ENCODE assay signal across 9 mouse cellular contexts in the genomic region with DNA sequence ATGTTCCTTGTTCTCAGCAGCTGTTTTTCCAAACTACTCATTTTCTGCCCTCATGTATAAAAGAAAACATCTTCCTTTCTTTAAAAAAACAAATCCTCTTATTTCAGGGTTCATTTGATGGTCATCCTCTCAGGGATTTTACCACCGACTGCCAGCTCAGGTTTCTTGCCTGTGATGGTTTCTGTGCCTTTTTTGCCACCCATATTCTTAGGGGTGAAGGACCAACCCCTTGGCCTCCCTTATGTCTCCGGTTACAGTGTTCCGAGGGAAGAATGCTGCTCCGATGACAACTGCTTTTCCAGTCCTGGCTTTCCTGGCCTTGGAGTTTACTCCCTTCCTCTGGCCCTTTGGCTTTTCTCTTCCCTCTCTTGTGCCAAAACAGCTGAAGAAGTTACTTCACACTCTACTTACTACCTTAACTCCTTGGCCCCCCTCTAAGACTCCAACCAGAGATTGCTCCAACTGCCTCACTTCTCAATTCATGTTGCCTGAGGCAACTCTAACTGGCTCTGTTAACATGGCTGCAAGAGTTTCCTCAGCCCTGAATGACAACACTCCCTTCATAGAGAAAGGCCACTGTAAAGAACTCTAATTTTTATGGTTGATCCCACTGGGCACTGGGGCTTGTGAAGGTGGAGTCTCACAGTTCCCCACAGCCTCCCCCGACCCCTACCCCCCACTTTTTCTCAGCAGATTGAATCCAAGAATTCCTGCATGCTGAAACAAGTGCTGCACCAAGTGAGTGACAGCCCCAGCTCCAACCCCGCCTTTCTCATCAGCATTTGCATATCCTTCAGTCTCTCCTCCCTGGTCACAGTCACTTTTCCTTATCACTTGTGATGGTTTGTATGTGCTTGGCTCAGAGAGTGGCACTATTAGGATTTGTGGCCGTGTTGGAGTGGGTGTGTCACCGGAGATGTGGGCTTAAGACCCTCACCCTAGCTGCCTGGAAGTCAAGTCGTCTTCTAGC. TPM values are rescaled to one million over a fixed set of nuclear protein-coding genes. Genes with fewer than 3 reads are reported as not detected.
A peak's percentile ranks its signal among the peaks of the same experiment; 100 is the strongest.
DNase-seq lines count a peak whose midpoint lies in the region; ATAC-seq and TF ChIP-seq lines count a peak whose summit lies in the region.
"Had no signal": no experiment of that assay in that cellular context is flagged by ENCODE, and none has a peak within 500 bp of the region (broad histone marks: within the 10 kb centered on the region; RNA-seq: fewer than 3 reads in every experiment).

No protein-coding gene starts in this region.

- ATAC-seq in forebrain, embryonic 11.5 days (replicated peaks; ENCODE audit: low FRiP score): no peak
- ATAC-seq in forebrain, embryonic 16.5 days: no peak
- ATAC-seq in neural tube, embryonic 12.5 days (ENCODE audit: low FRiP score, low read depth): no peak
- no peak for ATAC-seq in hindbrain, embryonic 13.5 days (ENCODE audit: low FRiP score)
- ATAC-seq in stomach, embryonic 16.5 days (ENCODE audit: insufficient read depth, low FRiP score): no peak
- ATAC-seq in intestine, postnatal 0 days: no peak

- no peak for DNase-seq in forebrain, embryonic 11.5 days (ENCODE audit: low spot score)
- DNase-seq in neural tube, embryonic 10.5 days (ENCODE audit: extremely low spot score, low spot score): no peak
- no peak for DNase-seq in Muller cell, postnatal 12 days (ENCODE audit: inconsistent ontology term)
- DNase-seq: kidney, adult 9 months had no signal

- no peaks in the 10 kb centered on the region for H3K27me3 ChIP-seq in forebrain, embryonic 11.5 days (ENCODE audit: control insufficient read depth, insufficient read depth, low read length)
- no peaks in the 10 kb centered on the region for H3K27me3 ChIP-seq in forebrain, embryonic 16.5 days (replicated peaks; ENCODE audit: control insufficient read depth, insufficient read depth, low read length)
- H3K27me3 ChIP-seq in neural tube, embryonic 12.5 days (replicated peaks): no peaks in the 10 kb centered on the region
- H3K27me3 ChIP-seq in hindbrain, embryonic 13.5 days: no peaks in the 10 kb centered on the region
- no peaks in the 10 kb centered on the region for H3K27me3 ChIP-seq in stomach, embryonic 16.5 days (ENCODE audit: control insufficient read depth, insufficient read depth, low read length)
- H3K27me3 ChIP-seq in intestine, postnatal 0 days (replicated peaks; ENCODE audit: control insufficient read depth, insufficient read depth, low read length): no peaks in the 10 kb centered on the region

- H3K4me3 ChIP-seq in forebrain, embryonic 11.5 days (ENCODE audit: low read depth, low read length): no peak overlapping the region
- no peak overlapping the region for H3K4me3 ChIP-seq in forebrain, embryonic 16.5 days (replicated peaks; ENCODE audit: low read length)
- H3K4me3 ChIP-seq in neural tube, embryonic 12.5 days: no peak overlapping the region
- no peak overlapping the region for H3K4me3 ChIP-seq in hindbrain, embryonic 13.5 days
- no peak overlapping the region for H3K4me3 ChIP-seq in stomach, embryonic 16.5 days (replicated peaks; ENCODE audit: low read length)
- H3K4me3 ChIP-seq in intestine, postnatal 0 days (ENCODE audit: low read depth, low read length): no peak overlapping the region

- H3K4me2 ChIP-seq in forebrain, embryonic 11.5 days (ENCODE audit: low read depth, low read length, severe bottlenecking): no peak overlapping the region
- no peak overlapping the region for H3K4me2 ChIP-seq in forebrain, embryonic 16.5 days (ENCODE audit: low read length)
- H3K4me2 ChIP-seq in neural tube, embryonic 12.5 days (replicated peaks): peak overlapping the region; percentile 14; the same call in 1 of the 2 replicates
- H3K4me2 ChIP-seq in hindbrain, embryonic 13.5 days: no peak overlapping the region
- H3K4me2 ChIP-seq in stomach, embryonic 16.5 days (ENCODE audit: low read depth, low read length): peak overlapping the region; percentile 6; the same call in 1 of the 2 replicates
- no peak overlapping the region for H3K4me2 ChIP-seq in intestine, postnatal 0 days (replicated peaks; ENCODE audit: low read depth)

- TF ChIP-seq CTCF in intestine, postnatal 0 days (IDR thresholded peaks at IDR 0.05; ENCODE audit: low read depth): no peak

- WGBS in forebrain, embryonic 11.5 days: 74% methylated on average over 9 of the region's 9 CpGs
- 74% methylated on average over 9 of the region's 9 CpGs for WGBS in forebrain, embryonic 16.5 days
- WGBS in neural tube, embryonic 12.5 days: 72% methylated on average over 9 of the region's 9 CpGs
- WGBS in hindbrain, embryonic 13.5 days: 68% methylated on average over 9 of the region's 9 CpGs
- WGBS in stomach, embryonic 16.5 days: 50% methylated on average over 9 of the region's 9 CpGs
- WGBS in intestine, postnatal 0 days: 54% methylated on average over 9 of the region's 9 CpGs

- H3K9ac ChIP-seq in forebrain, embryonic 11.5 days (ENCODE audit: low read length): no peak overlapping the region
- H3K9ac ChIP-seq in forebrain, embryonic 16.5 days (replicated peaks; ENCODE audit: low read depth, low read length): no peak overlapping the region
- 0 out of 2 replicates have a peak overlapping the region, but pooled peaks have one; percentile 21 for H3K9ac ChIP-seq in neural tube, embryonic 12.5 days
- 0 out of 2 replicates have a peak overlapping the region, but pooled peaks have one; percentile 26 for H3K9ac ChIP-seq in hindbrain, embryonic 13.5 days
- H3K9ac ChIP-seq in stomach, embryonic 16.5 days (ENCODE audit: low read length): peak overlapping the region; percentile 34; the same call in 1 of the 2 replicates
- H3K9ac ChIP-seq in intestine, postnatal 0 days (ENCODE audit: low read depth, low read length): no peak overlapping the region

- no peaks in the 10 kb centered on the region for H3K9me3 ChIP-seq in forebrain, embryonic 11.5 days (ENCODE audit: control insufficient read depth, low read length)
- H3K9me3 ChIP-seq in forebrain, embryonic 16.5 days (ENCODE audit: control insufficient read depth, low read length): no peaks in the 10 kb centered on the region
- H3K9me3 ChIP-seq in neural tube, embryonic 12.5 days: no peaks in the 10 kb centered on the region
- no peaks in the 10 kb centered on the region for H3K9me3 ChIP-seq in hindbrain, embryonic 13.5 days
- H3K9me3 ChIP-seq in stomach, embryonic 16.5 days (replicated peaks; ENCODE audit: control insufficient read depth, low read length): no peaks in the 10 kb centered on the region
- no peaks in the 10 kb centered on the region for H3K9me3 ChIP-seq in intestine, postnatal 0 days (ENCODE audit: control insufficient read depth)

- peak overlapping the region; percentile 41; the same call in 1 of the 2 replicates for H3K27ac ChIP-seq in forebrain, embryonic 11.5 days (ENCODE audit: low read depth, low read length)
- no peak overlapping the region for H3K27ac ChIP-seq in forebrain, embryonic 16.5 days (ENCODE audit: low read length)
- H3K27ac ChIP-seq in neural tube, embryonic 12.5 days: no peak overlapping the region
- peak overlapping the region; percentile 49 for H3K27ac ChIP-seq in hindbrain, embryonic 13.5 days
- peak overlapping the region; percentile 40; the same call in 1 of the 2 replicates for H3K27ac ChIP-seq in stomach, embryonic 16.5 days (ENCODE audit: low read length)
- H3K27ac ChIP-seq in intestine, postnatal 0 days (ENCODE audit: low read depth, low read length): no peak overlapping the region

- H3K4me1 ChIP-seq in forebrain, embryonic 11.5 days (replicated peaks; ENCODE audit: control insufficient read depth, insufficient read depth, low read length): peaks cover 8% of the 10 kb centered on the region; the same call in 1 of the 2 replicates
- peaks cover 31% of the 10 kb centered on the region for H3K4me1 ChIP-seq in forebrain, embryonic 16.5 days (replicated peaks; ENCODE audit: control insufficient read depth, insufficient read depth, low read length)
- H3K4me1 ChIP-seq in neural tube, embryonic 12.5 days: peaks cover 30% of the 10 kb centered on the region
- H3K4me1 ChIP-seq in hindbrain, embryonic 13.5 days (replicated peaks): peaks cover 39% of the 10 kb centered on the region
- H3K4me1 ChIP-seq in stomach, embryonic 16.5 days (ENCODE audit: control insufficient read depth, insufficient read depth, low read length): peaks cover 25% of the 10 kb centered on the region
- no peaks in the 10 kb centered on the region for H3K4me1 ChIP-seq in intestine, postnatal 0 days (replicated peaks; ENCODE audit: control insufficient read depth, insufficient read depth, low read length)

- H3K36me3 ChIP-seq in forebrain, embryonic 11.5 days (ENCODE audit: control insufficient read depth, insufficient read depth, low read length): peaks cover 4% of the 10 kb centered on the region; the same call in 1 of the 2 replicates
- peaks cover 5% of the 10 kb centered on the region; the same call in 1 of the 2 replicates for H3K36me3 ChIP-seq in forebrain, embryonic 16.5 days (ENCODE audit: control insufficient read depth, insufficient read depth)
- H3K36me3 ChIP-seq in neural tube, embryonic 12.5 days: peaks cover 16% of the 10 kb centered on the region
- H3K36me3 ChIP-seq in hindbrain, embryonic 13.5 days: peaks cover 15% of the 10 kb centered on the region
- no peaks in the 10 kb centered on the region for H3K36me3 ChIP-seq in stomach, embryonic 16.5 days (ENCODE audit: control insufficient read depth, insufficient read depth, low read length)
- peaks cover 9% of the 10 kb centered on the region; the same call in 1 of the 2 replicates for H3K36me3 ChIP-seq in intestine, postnatal 0 days (ENCODE audit: control insufficient read depth, insufficient read depth)

RNA-seq across cellular contexts. Expression of a gene that starts 3.4 kb away (rescaled TPM):
- 50.9 and 52.7 TPM in 2 replicates for polyA plus RNA-seq in forebrain, embryonic 11.5 days (2014; fragmentation: Nextera tagmentation; extraction: Ambion mirVana)
- 62.7 and 64.1 TPM in 2 replicates for polyA plus RNA-seq in forebrain, embryonic 16.5 days (2015; fragmentation: Nextera tagmentation; extraction: Ambion mirVana)
- 79.5 and 80.5 TPM in 2 replicates for polyA plus RNA-seq in neural tube, embryonic 12.5 days (2016; fragmentation: Nextera tagmentation; extraction: Ambion mirVana)
- 83.1 and 83.2 TPM in 2 replicates for polyA plus RNA-seq in hindbrain, embryonic 13.5 days (2015; fragmentation: Nextera tagmentation; extraction: Ambion mirVana)
- polyA plus RNA-seq in stomach, embryonic 16.5 days (2015; fragmentation: Nextera tagmentation; extraction: Ambion mirVana): 60.3 and 66.4 TPM in 2 replicates
- 127 and 132 TPM in 2 replicates for polyA plus RNA-seq in intestine, postnatal 0 days (2015; fragmentation: Nextera tagmentation; extraction: Ambion mirVana)

RNA-seq across cellular contexts. Expression of a gene that starts 5.5 kb away (rescaled TPM):
- 565 and 637 TPM in 2 replicates for polyA plus RNA-seq in forebrain, embryonic 11.5 days (2014; fragmentation: Nextera tagmentation; extraction: Ambion mirVana)
- polyA plus RNA-seq in forebrain, embryonic 16.5 days (2015; fragmentation: Nextera tagmentation; extraction: Ambion mirVana): 146 and 165 TPM in 2 replicates
- polyA plus RNA-seq in neural tube, embryonic 12.5 days (2016; fragmentation: Nextera tagmentation; extraction: Ambion mirVana): 437 and 462 TPM in 2 replicates
- 273 and 282 TPM in 2 replicates for polyA plus RNA-seq in hindbrain, embryonic 13.5 days (2015; fragmentation: Nextera tagmentation; extraction: Ambion mirVana)
- 232 and 233 TPM in 2 replicates for polyA plus RNA-seq in stomach, embryonic 16.5 days (2015; fragmentation: Nextera tagmentation; extraction: Ambion mirVana)
- polyA plus RNA-seq in intestine, postnatal 0 days (2015; fragmentation: Nextera tagmentation; extraction: Ambion mirVana): 31.2 and 34.9 TPM in 2 replicates

RNA-seq across cellular contexts. Expression of a gene that starts 43.0 kb away (rescaled TPM):
- 21.8 and 27.1 TPM in 2 replicates for polyA plus RNA-seq in forebrain, embryonic 11.5 days (2014; fragmentation: Nextera tagmentation; extraction: Ambion mirVana)
- 13.0 and 13.9 TPM in 2 replicates for polyA plus RNA-seq in forebrain, embryonic 16.5 days (2015; fragmentation: Nextera tagmentation; extraction: Ambion mirVana)
- 26.0 and 27.3 TPM in 2 replicates for polyA plus RNA-seq in neural tube, embryonic 12.5 days (2016; fragmentation: Nextera tagmentation; extraction: Ambion mirVana)
- polyA plus RNA-seq in hindbrain, embryonic 13.5 days (2015; fragmentation: Nextera tagmentation; extraction: Ambion mirVana): 24.8 and 25.2 TPM in 2 replicates
- polyA plus RNA-seq in stomach, embryonic 16.5 days (2015; fragmentation: Nextera tagmentation; extraction: Ambion mirVana): 37.7 and 41.9 TPM in 2 replicates
- polyA plus RNA-seq in intestine, postnatal 0 days (2015; fragmentation: Nextera tagmentation; extraction: Ambion mirVana): 20.6 and 23.1 TPM in 2 replicates

Comparison
In these comparisons a context has a peak if more than half of its experiments do, and no peak if none do; other contexts are left out.
1. H3K27ac ChIP-seq: peak in forebrain, embryonic 11.5 days (single experiment), hindbrain, embryonic 13.5 days (single experiment) and stomach, embryonic 16.5 days (single experiment); none in forebrain, embryonic 16.5 days (single experiment), neural tube, embryonic 12.5 days (single experiment) and intestine, postnatal 0 days (single experiment).
2. H3K4me2 ChIP-seq: peak in neural tube, embryonic 12.5 days (single experiment) and stomach, embryonic 16.5 days (single experiment); none in forebrain, embryonic 11.5 days (single experiment), forebrain, embryonic 16.5 days (single experiment), hindbrain, embryonic 13.5 days (single experiment) and intestine, postnatal 0 days (single experiment).
3. H3K9ac ChIP-seq: peak in neural tube, embryonic 12.5 days (single experiment), hindbrain, embryonic 13.5 days (single experiment) and stomach, embryonic 16.5 days (single experiment); none in forebrain, embryonic 11.5 days (single experiment), forebrain, embryonic 16.5 days (single experiment) and intestine, postnatal 0 days (single experiment).